Mouse (Mus musculus): Measurements from ENCODE around the gene Foxp1. TPM values are rescaled to one million over a fixed set of nuclear protein-coding genes. Genes with fewer than 3 reads are reported as not detected.
A peak's percentile ranks its signal among the peaks of the same experiment; 100 is the strongest.

The Foxp1 gene
- total RNA-seq, 2 experiments from 2014 or later = 88.5 to 93.5 TPM

GRCm38 (mm10) chr6:99328634-99329033 lies 193.9 kb downstream of the Foxp1 start:
- no peak for TF ChIP-seq CTCF (conservative IDR thresholded peaks at IDR 0.05)
- no peak for DNase-seq (ENCODE audit: low spot score in 2 of 2)
- Histone ChIP-seq H3K27ac (no peak overlapping the region), H3K4me3 (no peak overlapping the region)

GRCm38 (mm10) chr6:99328146-99328545 lies 194.4 kb downstream of the Foxp1 start:
- DNase-seq (ENCODE audit: low spot score in 2 of 2) = no peak
- Histone ChIP-seq H3K27ac (no peak overlapping the region), H3K4me3 (no peak overlapping the region)
- TF ChIP-seq CTCF (conservative IDR thresholded peaks at IDR 0.05) = no peak

DNA sequence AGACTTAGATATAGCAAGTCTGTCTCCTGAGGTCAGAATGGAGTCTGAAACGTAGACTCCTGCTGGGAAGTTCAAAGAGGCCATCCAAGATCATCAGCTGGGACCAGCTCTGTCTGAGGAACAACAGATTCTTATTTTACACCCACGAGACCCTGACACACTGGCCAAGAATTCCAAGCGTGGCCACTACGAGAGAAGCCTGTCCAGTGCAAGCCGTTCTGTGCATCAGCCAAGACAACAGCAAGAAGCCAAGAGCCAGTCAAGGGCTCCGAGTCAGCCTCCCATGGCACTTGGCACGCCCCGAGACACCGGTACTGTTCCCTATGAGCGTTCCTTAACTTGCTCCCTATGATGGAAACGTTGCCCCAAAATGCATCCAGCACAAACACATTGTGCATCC lies 194.8 kb downstream of the Foxp1 start:
- no peak overlapping the region for H3K4me3 ChIP-seq
- TF ChIP-seq CTCF (conservative IDR thresholded peaks at IDR 0.05) = no peak
- H3K27ac ChIP-seq = no peak overlapping the region
- no peak for DNase-seq (ENCODE audit: low spot score in 2 of 2)

GRCm38 (mm10) chr6:99325881-99326280 lies 196.6 kb downstream of the Foxp1 start:
- Histone ChIP-seq H3K4me3 (no peak overlapping the region), H3K27ac (no peak overlapping the region)
- TF ChIP-seq CTCF (conservative IDR thresholded peaks at IDR 0.05) = no peak
- no peak for DNase-seq (ENCODE audit: low spot score in 2 of 2)

GRCm38 (mm10) chr6:99325461-99325860 lies 197.1 kb downstream of the Foxp1 start:
- DNase-seq (ENCODE audit: low spot score in 2 of 2) = no peak
- Histone ChIP-seq H3K4me3 (no peak overlapping the region), H3K27ac (no peak overlapping the region)
- TF ChIP-seq CTCF (conservative IDR thresholded peaks at IDR 0.05) = no peak

- Histone ChIP-seq H3K27ac (no peak overlapping the region), H3K4me3 (no peak overlapping the region)
- no peak for TF ChIP-seq CTCF (conservative IDR thresholded peaks at IDR 0.05)
- no peak for DNase-seq (ENCODE audit: low spot score in 2 of 2)
Observed at GRCm38 (mm10) chr6:99322132-99322904, 200.2 kb downstream of the Foxp1 start.

GRCm38 (mm10) chr6:99320444-99320843 lies 202.1 kb downstream of the Foxp1 start:
- DNase-seq (ENCODE audit: low spot score in 2 of 2) = no peak
- TF ChIP-seq CTCF (conservative IDR thresholded peaks at IDR 0.05) = no peak

GRCm38 (mm10) chr6:99319415-99320405 lies 202.8 kb downstream of the Foxp1 start:
- Histone ChIP-seq H3K27ac (no peak overlapping the region), H3K4me3 (no peak overlapping the region)
- peak in 1 of 2 experiments; percentile 23 for DNase-seq (ENCODE audit: low spot score in 2 of 2)
- no peak for TF ChIP-seq CTCF (conservative IDR thresholded peaks at IDR 0.05)

More at GRCm38 (mm10) chr6:99320444-99320843, 202.1 kb downstream of the Foxp1 start:
- Histone ChIP-seq H3K27ac (no peak overlapping the region), H3K4me3 (no peak overlapping the region)

GRCm38 (mm10) chr6:99314746-99315145 lies 207.8 kb downstream of the Foxp1 start:
- DNase-seq (ENCODE audit: low spot score in 2 of 2) = no peak
- Histone ChIP-seq H3K27ac (no peak overlapping the region), H3K4me3 (no peak overlapping the region)
- TF ChIP-seq CTCF (conservative IDR thresholded peaks at IDR 0.05) = no peak

- no peak overlapping the region for H3K27ac ChIP-seq
- DNase-seq (ENCODE audit: low spot score in 2 of 2) = no peak
- TF ChIP-seq CTCF (conservative IDR thresholded peaks at IDR 0.05) = no peak
- H3K4me3 ChIP-seq = no peak overlapping the region
Observed at GRCm38 (mm10) chr6:99310529-99310928, 212.0 kb downstream of the Foxp1 start.

GRCm38 (mm10) chr6:99310171-99310500 lies 212.4 kb downstream of the Foxp1 start:
- Histone ChIP-seq H3K27ac (no peak overlapping the region), H3K4me3 (no peak overlapping the region)
- DNase-seq (ENCODE audit: low spot score in 2 of 2) = no peak
- no peak for TF ChIP-seq CTCF (conservative IDR thresholded peaks at IDR 0.05)

- Histone ChIP-seq H3K4me3 (no peak overlapping the region), H3K27ac (peak overlapping the region; percentile 5; the same call in 1 of the 2 replicates)
- no peak for TF ChIP-seq CTCF (conservative IDR thresholded peaks at IDR 0.05)
- DNase-seq (ENCODE audit: low spot score in 2 of 2) = no peak
Observed at GRCm38 (mm10) chr6:99309466-99310170, 212.9 kb downstream of the Foxp1 start.

DNA sequence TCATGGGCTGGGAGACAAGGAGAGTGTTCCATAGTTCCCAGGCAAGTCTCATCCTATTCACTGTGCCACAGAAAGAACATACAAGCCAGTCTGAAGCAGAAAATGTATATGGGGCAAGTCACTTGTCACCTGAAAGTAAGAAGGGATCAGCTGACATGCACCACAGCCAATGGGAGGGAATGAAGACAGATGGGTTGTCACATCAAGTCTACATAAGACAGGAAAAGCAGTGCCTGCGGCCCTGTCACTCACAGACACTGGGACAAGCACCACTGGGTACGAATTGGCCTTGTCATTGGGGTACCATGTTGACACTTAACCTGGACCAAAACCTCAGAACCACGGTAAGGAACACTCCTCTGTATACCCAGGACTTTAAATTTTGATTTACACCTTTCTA lies 216.8 kb downstream of the Foxp1 start:
- no peak for DNase-seq (ENCODE audit: low spot score in 2 of 2)
- H3K27ac ChIP-seq = no peak overlapping the region
- H3K4me3 ChIP-seq = no peak overlapping the region
- TF ChIP-seq CTCF (conservative IDR thresholded peaks at IDR 0.05) = no peak

Data from layer of hippocampus, adult 2 months (tissue).